Comparison of ENCODE assay signal across 8 mouse cellular contexts in the genomic region with DNA sequence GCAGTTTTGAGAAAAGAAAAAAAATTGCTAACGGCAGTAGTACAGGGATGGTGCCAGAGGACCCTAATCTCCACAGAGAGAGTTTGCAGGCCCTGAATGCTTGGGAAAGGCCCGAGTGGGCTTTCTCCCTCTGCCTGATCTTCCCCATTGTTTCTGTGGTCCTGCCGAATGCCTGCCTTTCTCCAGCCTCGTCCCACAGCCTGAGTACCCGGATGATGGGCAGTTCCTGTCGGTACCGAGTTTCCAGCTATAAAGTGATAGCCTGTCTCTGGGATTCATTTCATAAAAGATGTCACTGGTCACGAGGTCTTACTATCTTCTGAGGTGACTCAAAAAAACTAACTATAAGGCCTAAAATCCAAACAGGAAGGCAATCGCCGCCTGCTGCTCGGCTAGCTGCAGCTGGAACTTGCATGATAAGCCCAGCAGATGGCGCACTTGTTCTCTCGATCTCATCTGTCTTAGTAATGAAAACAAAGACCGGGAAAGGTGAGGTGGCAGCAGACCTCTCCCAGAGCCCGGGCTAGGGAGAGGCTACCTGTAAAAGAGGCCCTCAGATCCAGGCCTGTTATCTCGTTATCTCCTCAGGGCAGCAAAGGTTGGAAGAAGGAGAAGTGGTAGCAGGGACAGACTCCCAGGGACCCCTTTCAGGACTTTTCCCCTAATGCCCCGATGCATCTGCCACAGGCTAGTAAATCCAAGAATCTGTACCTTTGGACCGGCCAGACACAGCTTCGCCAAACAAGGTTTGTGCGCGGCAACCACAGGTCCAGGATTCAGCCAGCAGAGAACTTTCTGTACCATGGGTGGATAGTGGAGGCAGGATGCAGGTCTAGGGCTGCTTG. TPM values are rescaled to one million over a fixed set of nuclear protein-coding genes. Genes with fewer than 3 reads are reported as not detected.
DNase-seq lines count a peak whose midpoint lies in the region; ATAC-seq and TF ChIP-seq lines count a peak whose summit lies in the region.

No protein-coding gene starts in this region.

- 18% methylated on average over 21 of the region's 21 CpGs for WGBS in hindbrain, postnatal 0 days

- no peak overlapping the region; the same call in 1 of the 2 replicates for H3K4me3 ChIP-seq in gastrocnemius, adult 2 months
- H3K4me3 ChIP-seq in hindbrain, postnatal 0 days (ENCODE audit: low read length) = peak overlapping the region; percentile 13; the same call in 1 of the 2 replicates

- TF ChIP-seq CTCF in gastrocnemius, adult 2 months (IDR thresholded peaks at IDR 0.05) = peak; percentile 89
- TF ChIP-seq CTCF in hindbrain, postnatal 0 days (IDR thresholded peaks at IDR 0.05; ENCODE audit: low read depth) = peak; percentile 94

- intact Hi-C loops in gastrocnemius, adult 2 months (cut with DNase I) = loop anchor here (1.0 to 10.0 kb wide), 3 partner anchors 127 to 548 kb away; no protein-coding TSS in a partner anchor

- H3K9me3 ChIP-seq in hindbrain, postnatal 0 days (ENCODE audit: low read length) = no peaks in the 10 kb centered on the region

- ATAC-seq in hindbrain, postnatal 0 days = peak; percentile 77

- H3K4me2 ChIP-seq in hindbrain, postnatal 0 days (ENCODE audit: low read depth, low read length) = peak overlapping the region; percentile 47

- 0 out of 2 replicates have a peak, but pooled peaks cover 3% of the 10 kb centered on the region for H3K36me3 ChIP-seq in hindbrain, postnatal 0 days (ENCODE audit: insufficient read depth, low read length)

- DNase-seq in R1 (ENCODE audit: low read depth, low spot score) = peak; percentile 87
- peak; percentile 89 to 94 for DNase-seq in cerebellum, postnatal 36 days
- peak; percentile 76 for DNase-seq in gastrocnemius, adult 2 months
- peak; percentile 94 for DNase-seq in hindbrain, postnatal 0 days (ENCODE audit: low spot score)
- DNase-seq in left cerebral cortex, adult 18-20 months (ENCODE audit: low spot score in 2 of 2) = peak; percentile 76 to 89
- DNase-seq in lung, postnatal 4 days = peak; percentile 72 to 84
- peak; percentile 79 for DNase-seq in right cerebral cortex, adult 18-20 months
- DNase-seq in urinary bladder, adult 2 months (ENCODE audit: low spot score) = peak; percentile 51

- H3K27ac ChIP-seq in gastrocnemius, adult 2 months = no peak overlapping the region
- no peak overlapping the region for H3K27ac ChIP-seq in hindbrain, postnatal 0 days

- peaks cover 6% of the 10 kb centered on the region; the same call in 1 of the 2 replicates for H3K4me1 ChIP-seq in hindbrain, postnatal 0 days (ENCODE audit: insufficient read depth, low read length)

- H3K9ac ChIP-seq in hindbrain, postnatal 0 days (replicated peaks; ENCODE audit: low read length) = peak overlapping the region; percentile 28

- H3K27me3 ChIP-seq in hindbrain, postnatal 0 days (ENCODE audit: insufficient read depth, low read length) = no peaks in the 10 kb centered on the region

RNA-seq across cellular contexts. Expression of gene Commd9, which starts 19.7 kb away (rescaled TPM):
- 10 to 100 TPM; 31.7 to 37.6 TPM for total RNA-seq in gastrocnemius, adult 2 months (2021)
- total RNA-seq in hindbrain, postnatal 0 days (2014; rRNA removed) = 74.0 and 111 TPM in 2 replicates
- polyA plus RNA-seq in hindbrain, postnatal 0 days (2015; fragmentation: Nextera tagmentation; extraction: Ambion mirVana) = 89.8 and 94.6 TPM in 2 replicates
- 10 to 100 TPM; 38.0 to 38.6 TPM for total RNA-seq in left cerebral cortex, adult 18-20 months (2021)
- 46.4 and 66.3 TPM in 2 replicates for polyA plus RNA-seq in urinary bladder, adult 2 months (2012; rRNA removed)

RNA-seq across cellular contexts. Expression of gene Prr5l, which starts 22.9 kb away (rescaled TPM):
- under 1 TPM in 1 of 2 experiments, not detected in 1; 0.53 TPM for total RNA-seq in gastrocnemius, adult 2 months (2021)
- 5.7 and 8.0 TPM in 2 replicates for total RNA-seq in hindbrain, postnatal 0 days (2014; rRNA removed)
- polyA plus RNA-seq in hindbrain, postnatal 0 days (2015; fragmentation: Nextera tagmentation; extraction: Ambion mirVana) = 3.6 and 4.8 TPM in 2 replicates
- total RNA-seq in left cerebral cortex, adult 18-20 months (2021) = 1 to 10 TPM; 7.7 to 8.1 TPM
- 2.6 and 2.8 TPM in 2 replicates for polyA plus RNA-seq in urinary bladder, adult 2 months (2012; rRNA removed)
